Mouse (Mus musculus): ENCODE data around the gene Rapgef6. TPM values are rescaled to one million over a fixed set of nuclear protein-coding genes. Genes with fewer than 3 reads are reported as not detected.

Rapgef6 gene
- polyA plus RNA-seq, 1 experiment from 2014 or later, result 38.8 TPM

Small RNAs within 50 kb of the gene (microRNA-seq; reads per million reads assigned to microRNA genes)
- not detected for gene Gm26116

Other genes starting within 250 kb of the Rapgef6 start
- 0.25 and 0.68 TPM in 2 replicates for gene Acsl6, start 219.0 kb upstream of the Rapgef6 start, polyA plus RNA-seq (2015; fragmentation: Nextera tagmentation; extraction: Ambion mirVana)
- not detected in 2 replicates for gene Meikin, start 152.2 kb upstream of the Rapgef6 start, polyA plus RNA-seq (2015; fragmentation: Nextera tagmentation; extraction: Ambion mirVana)
- 10.1 and 10.3 TPM in 2 replicates for gene Fnip1, start 84.6 kb upstream of the Rapgef6 start, polyA plus RNA-seq (2015; fragmentation: Nextera tagmentation; extraction: Ambion mirVana)